Mouse (Mus musculus) limb, embryonic 11.5 days (tissue): Measurements from ENCODE around the gene Peak1. TPM values are rescaled to one million over a fixed set of nuclear protein-coding genes. Genes with fewer than 3 reads are reported as not detected.

Experiments
- ATAC-seq: fragments of 200-750 bp; cut with Nextera tagmentation; 2 replicates; pipeline ENCODE4 v1.8.0; 2017; ENCODE audit warnings: low read depth; ENCODE audit not compliant: insufficient number of reproducible peaks, low FRiP score, low TSS enrichment
- DNase-seq: peaks from one replicate; pipeline ENCODE4 v3.0.0-alpha.2; 2015; ENCODE audit warnings: low spot score
- H3K27ac ChIP-seq: fragments of 300-500 bp; sonication (generic); replicated peaks from 2 replicates; pipeline ENCODE4 v1.5.1; 2014; ENCODE audit warnings: low read depth, mild to moderate bottlenecking, low read length
- H3K27me3 ChIP-seq: fragments of 300-500 bp; sonication (generic); 2 replicates; pipeline ENCODE4 v1.6.1; 2014; ENCODE audit warnings: mild to moderate bottlenecking, low read length, mixed read lengths; ENCODE audit not compliant: control insufficient read depth, insufficient read depth
- H3K36me3 ChIP-seq: fragments of 300-500 bp; sonication (generic); 2 replicates; pipeline ENCODE4 v1.6.1; 2014; ENCODE audit warnings: mild to moderate bottlenecking, low read length, moderate library complexity, mixed read lengths; ENCODE audit not compliant: control insufficient read depth, insufficient read depth
- H3K4me1 ChIP-seq: fragments of 300-500 bp; sonication (generic); 2 replicates; pipeline ENCODE4 v1.6.1; 2014; ENCODE audit warnings: low read length, mixed read lengths; ENCODE audit not compliant: control insufficient read depth, insufficient read depth
- H3K4me2 ChIP-seq: fragments of 300-500 bp; sonication (generic); 2 replicates; pipeline ENCODE4 v1.6.1; 2014; ENCODE audit warnings: low read depth, mild to moderate bottlenecking, moderate library complexity; ENCODE audit not compliant: severe bottlenecking
- H3K4me3 ChIP-seq: fragments of 300-500 bp; sonication (generic); 2 replicates; pipeline ENCODE4 v1.5.1; 2014; ENCODE audit warnings: low read depth, low read length
- H3K9ac ChIP-seq: fragments of 300-500 bp; sonication (generic); 2 replicates; pipeline ENCODE4 v1.6.1; 2014; ENCODE audit warnings: mild to moderate bottlenecking, low read length
- H3K9me3 ChIP-seq: fragments of 300-500 bp; sonication (generic); 2 replicates; pipeline ENCODE4 v1.6.1; 2016; ENCODE audit warnings: low read length; ENCODE audit not compliant: control insufficient read depth
- WGBS: fragments of 180-500 bp; shearing (Covaris S2); extraction: QIAGEN DNeasy Blood & Tissue Kit; methylation state at CpG from one replicate; pipeline ENCODE4 v1.1.7; 2014; 5-methylcytosine and 5-hydroxymethylcytosine counted together
- polyA plus RNA-seq: library from polyadenylated mRNA; unstranded; fragments of >200 nt; fragmentation: Nextera tagmentation; extraction: Ambion mirVana; gene quantifications from 2 replicates; pipeline ENCODE4 v1.2.1, GENCODE M21; 2014

The Peak1 gene
- polyA plus RNA-seq, 1 experiment from 2014 or later = 7.5 TPM

GRCm38 (mm10) chr9:56404619-56405018 lies 13.2 kb downstream of the Peak1 start:
- no peaks in the 10 kb centered on the region for H3K4me1 ChIP-seq
- no peak overlapping the region for H3K9ac ChIP-seq
- H3K27ac ChIP-seq = no peak overlapping the region
- no peak for DNase-seq
- H3K4me2 ChIP-seq = no peak overlapping the region
- no peak for ATAC-seq
- H3K4me3 ChIP-seq = no peak overlapping the region
- H3K9me3 ChIP-seq = no peaks in the 10 kb centered on the region
- H3K27me3 ChIP-seq = no peaks in the 10 kb centered on the region
- no peaks in the 10 kb centered on the region for H3K36me3 ChIP-seq
- 75% methylated on average over 4 of the region's 4 CpGs for WGBS

GRCm38 (mm10) chr9:56396306-56396705 lies 21.6 kb downstream of the Peak1 start:
- no peaks in the 10 kb centered on the region for H3K36me3 ChIP-seq
- H3K4me2 ChIP-seq = no peak overlapping the region
- H3K27me3 ChIP-seq = no peaks in the 10 kb centered on the region
- H3K4me1 ChIP-seq = no peaks in the 10 kb centered on the region
- H3K9ac ChIP-seq = no peak overlapping the region
- ATAC-seq = no peak
- H3K9me3 ChIP-seq = no peaks in the 10 kb centered on the region
- H3K27ac ChIP-seq = no peak overlapping the region
- H3K4me3 ChIP-seq = no peak overlapping the region
- WGBS = 59% methylated on average over 1 of the region's 1 CpGs
- DNase-seq = no peak

GRCm38 (mm10) chr9:56392857-56393256 lies 25.0 kb downstream of the Peak1 start:
- H3K4me3 ChIP-seq = no peak overlapping the region
- H3K9me3 ChIP-seq = no peaks in the 10 kb centered on the region
- ATAC-seq (no peak), DNase-seq (no peak)
- H3K4me1 ChIP-seq = no peaks in the 10 kb centered on the region
- no peak overlapping the region for H3K9ac ChIP-seq
- H3K27ac ChIP-seq = no peak overlapping the region
- no peak overlapping the region for H3K4me2 ChIP-seq
- H3K27me3 ChIP-seq = no peaks in the 10 kb centered on the region
- whole genome bisulfite sequencing = 92% methylated on average over 3 of the region's 3 CpGs
- no peaks in the 10 kb centered on the region for H3K36me3 ChIP-seq

GRCm38 (mm10) chr9:56382786-56383185 lies 35.1 kb downstream of the Peak1 start:
- no peaks in the 10 kb centered on the region for H3K9me3 ChIP-seq
- H3K27me3 ChIP-seq = no peaks in the 10 kb centered on the region
- no peak overlapping the region for H3K4me3 ChIP-seq
- H3K4me2 ChIP-seq = no peak overlapping the region
- H3K36me3 ChIP-seq = no peaks in the 10 kb centered on the region
- DNase-seq = no peak
- no peak for ATAC-seq
- WGBS = 93% methylated on average over 1 of the region's 1 CpGs
- H3K9ac ChIP-seq = no peak overlapping the region
- H3K4me1 ChIP-seq = no peaks in the 10 kb centered on the region
- H3K27ac ChIP-seq = no peak overlapping the region

- no peak for ATAC-seq
- WGBS = 77% methylated on average over 4 of the region's 4 CpGs
- Histone ChIP-seq H3K9me3 (no peaks in the 10 kb centered on the region; the same call in 1 of the 2 replicates), H3K4me3 (no peak overlapping the region), H3K27me3 (no peaks in the 10 kb centered on the region), H3K4me1 (0 out of 2 replicates have a peak, but pooled peaks cover 3% of the 10 kb centered on the region), H3K4me2 (no peak overlapping the region), H3K36me3 (no peaks in the 10 kb centered on the region), H3K9ac (no peak overlapping the region), H3K27ac (no peak overlapping the region)
- no peak for DNase-seq
Observed at GRCm38 (mm10) chr9:56374401-56374800, 43.5 kb downstream of the Peak1 start.

- no peaks in the 10 kb centered on the region; the same call in 1 of the 2 replicates for H3K9me3 ChIP-seq
- no peak overlapping the region for H3K27ac ChIP-seq
- no peak overlapping the region for H3K4me2 ChIP-seq
- no peaks in the 10 kb centered on the region for H3K27me3 ChIP-seq
- H3K4me1 ChIP-seq = 0 out of 2 replicates have a peak, but pooled peaks cover 3% of the 10 kb centered on the region
- no peaks in the 10 kb centered on the region for H3K36me3 ChIP-seq
- no peak for ATAC-seq
- no peak for DNase-seq
- no peak overlapping the region for H3K9ac ChIP-seq
- WGBS = 78% methylated on average over 5 of the region's 5 CpGs
- no peak overlapping the region for H3K4me3 ChIP-seq
Observed at GRCm38 (mm10) chr9:56370710-56371109, 47.2 kb downstream of the Peak1 start.

- Histone ChIP-seq H3K9ac (no peak overlapping the region), H3K27me3 (no peaks in the 10 kb centered on the region), H3K9me3 (no peaks in the 10 kb centered on the region), H3K27ac (no peak overlapping the region), H3K4me3 (no peak overlapping the region), H3K4me2 (no peak overlapping the region), H3K4me1 (no peaks in the 10 kb centered on the region), H3K36me3 (no peaks in the 10 kb centered on the region)
- ATAC-seq = no peak
- 76% methylated on average over 3 of the region's 3 CpGs for WGBS
- DNase-seq = no peak
Observed at GRCm38 (mm10) chr9:56368814-56369213, 49.1 kb downstream of the Peak1 start.

- no peak for ATAC-seq
- H3K36me3 ChIP-seq = no peaks in the 10 kb centered on the region
- H3K27ac ChIP-seq = no peak overlapping the region
- no peaks in the 10 kb centered on the region for H3K27me3 ChIP-seq
- H3K9ac ChIP-seq = no peak overlapping the region
- no peak overlapping the region for H3K4me3 ChIP-seq
- H3K4me2 ChIP-seq = no peak overlapping the region
- H3K4me1 ChIP-seq = no peaks in the 10 kb centered on the region
- no peaks in the 10 kb centered on the region for H3K9me3 ChIP-seq
- 93% methylated on average over 3 of the region's 3 CpGs for WGBS
- no peak for DNase-seq
Observed at GRCm38 (mm10) chr9:56363306-56363705, 54.6 kb downstream of the Peak1 start.

GRCm38 (mm10) chr9:56359261-56359660 lies 58.6 kb downstream of the Peak1 start:
- Histone ChIP-seq H3K9me3 (no peaks in the 10 kb centered on the region), H3K4me2 (no peak overlapping the region), H3K4me3 (no peak overlapping the region), H3K9ac (no peak overlapping the region), H3K4me1 (no peaks in the 10 kb centered on the region), H3K27me3 (no peaks in the 10 kb centered on the region), H3K36me3 (no peaks in the 10 kb centered on the region), H3K27ac (no peak overlapping the region)
- no peak for DNase-seq
- 78% methylated on average over 3 of the region's 3 CpGs for WGBS
- no peak for ATAC-seq
